Mouse (Mus musculus): Measurements from ENCODE around the gene Adarb2. TPM values are rescaled to one million over a fixed set of nuclear protein-coding genes. Genes with fewer than 3 reads are reported as not detected.

Gene Adarb2
- total RNA-seq, 1 experiment from 2014 or later, result not detected

DNA sequence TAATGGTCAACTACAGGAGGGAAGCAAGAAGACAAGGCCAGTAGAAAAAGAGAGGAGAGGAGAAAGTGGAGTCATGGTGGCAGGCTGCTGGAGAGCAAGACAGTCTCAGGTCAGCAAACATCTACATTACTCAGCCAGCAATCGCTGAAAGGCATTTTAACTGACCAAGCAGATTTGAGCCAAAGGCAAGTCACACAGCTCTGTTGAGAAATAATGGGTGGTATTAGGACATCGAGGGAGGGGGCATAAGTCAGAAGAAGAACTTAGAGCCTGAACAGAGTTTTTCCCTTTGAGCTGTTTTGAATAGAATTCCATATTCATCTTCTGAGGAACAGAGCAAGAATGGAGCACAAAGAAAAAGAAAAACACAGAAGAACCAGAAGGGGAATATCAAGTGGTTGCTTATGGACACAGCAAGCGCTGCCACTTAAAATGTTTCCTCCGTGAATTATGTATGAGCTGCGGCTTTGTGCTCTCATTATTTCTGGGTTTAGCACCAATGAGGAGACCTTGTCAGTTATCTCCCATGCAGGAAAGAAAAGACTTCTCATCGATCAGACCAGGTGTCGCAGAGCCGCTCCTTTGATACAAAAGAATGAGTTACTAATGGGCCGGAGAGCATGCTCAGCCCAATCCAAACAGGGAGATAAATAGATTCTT, 477.9 kb downstream of the Adarb2 start:
- no peak for DNase-seq

DNA sequence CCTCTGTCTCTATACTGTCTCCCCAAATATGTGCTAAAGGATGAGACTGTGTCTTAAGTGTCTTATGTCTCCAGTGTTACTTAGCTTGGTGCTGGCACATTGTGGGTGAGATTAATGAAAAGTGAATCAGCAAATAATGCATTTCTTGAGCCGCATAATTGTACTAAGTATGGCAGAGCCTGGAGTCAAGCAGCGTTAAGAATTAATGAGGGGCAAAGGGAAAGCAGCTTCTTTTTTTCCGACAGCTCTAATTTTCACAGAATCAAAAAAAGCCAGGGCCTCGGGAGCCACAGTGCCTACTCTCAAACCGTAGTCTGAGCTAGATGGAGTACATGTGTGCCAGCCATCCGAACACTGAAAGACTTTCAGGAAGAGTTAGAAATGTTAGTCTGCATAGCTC, 488.8 kb downstream of the Adarb2 start:
- DNase-seq, result no peak

DNA sequence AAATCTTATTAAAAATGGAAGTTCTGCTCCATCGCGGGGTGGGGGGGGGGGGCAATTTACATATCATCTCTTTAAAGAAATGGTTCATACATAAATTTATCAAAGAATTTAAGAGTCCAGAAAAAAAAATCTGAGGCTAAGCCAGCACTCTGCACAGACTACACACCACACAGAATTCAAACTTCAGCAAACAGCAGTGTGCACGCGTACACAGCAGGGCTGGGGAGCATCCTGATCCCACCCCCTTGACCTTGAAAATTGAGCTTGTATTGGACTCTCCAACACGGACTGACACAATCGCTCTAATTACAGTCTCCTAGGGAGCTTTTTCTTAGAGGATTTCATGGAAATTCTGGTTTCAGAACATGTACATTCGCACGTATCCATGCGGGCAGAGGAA, 490.1 kb downstream of the Adarb2 start:
- DNase-seq, result no peak

DNA sequence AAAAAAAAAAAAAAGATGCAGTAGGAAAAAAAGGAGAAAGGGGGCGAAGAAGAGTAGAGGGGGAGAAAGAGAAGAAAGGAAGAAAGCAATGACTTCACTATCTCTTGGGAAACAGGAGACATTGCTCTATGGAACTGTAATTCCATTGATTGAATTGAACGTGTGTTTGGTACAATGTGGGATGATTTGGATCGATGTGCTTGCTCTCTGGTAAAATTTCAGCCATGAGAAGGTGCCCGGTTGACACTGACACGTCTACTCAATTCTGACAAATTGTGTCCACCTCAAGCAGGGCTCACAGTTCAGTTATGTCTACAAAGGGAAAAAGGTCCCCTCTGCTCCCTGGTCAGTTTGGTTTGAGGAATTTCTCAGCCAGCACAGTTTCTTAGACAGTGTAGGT, 495.8 kb downstream of the Adarb2 start:
- DNase-seq, result no peak

DNA sequence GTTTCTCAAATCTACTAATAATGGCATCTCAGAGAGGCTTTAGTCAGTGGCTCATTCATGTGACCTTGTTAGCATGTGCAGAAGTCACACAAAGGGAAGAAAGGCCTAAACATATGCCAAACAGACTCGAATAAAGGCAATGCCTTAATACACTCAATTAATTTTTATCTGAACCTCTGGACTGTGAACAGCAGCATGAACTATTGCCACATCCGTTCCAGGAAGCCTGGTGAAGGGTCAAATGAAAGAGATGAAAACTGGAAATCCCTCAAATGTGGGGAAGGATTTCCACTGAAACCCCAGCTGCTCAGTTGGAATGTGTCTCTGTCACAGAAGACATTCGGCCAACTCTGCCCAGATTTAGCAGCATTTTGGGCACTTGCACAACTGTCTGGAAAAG, 497.2 kb downstream of the Adarb2 start:
- no peak for DNase-seq

DNA sequence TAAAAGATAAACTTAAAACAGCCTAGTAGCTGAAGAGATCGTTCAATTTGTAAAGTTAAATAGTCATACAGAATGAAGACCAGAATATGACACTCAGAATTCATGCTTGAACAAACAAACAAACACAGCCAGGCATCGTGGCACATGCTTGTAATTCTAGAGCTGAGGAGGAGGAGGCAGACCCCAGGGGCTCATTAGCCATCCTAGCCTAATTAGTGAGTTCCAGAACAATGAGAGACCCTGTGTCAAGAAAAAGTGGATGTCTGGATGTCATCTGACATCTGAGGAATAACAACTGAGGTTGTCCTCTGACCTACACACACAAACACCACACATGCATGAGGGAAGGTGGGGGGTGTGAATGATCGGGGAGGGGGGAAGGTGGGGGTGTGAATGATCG, 498.3 kb downstream of the Adarb2 start:
- DNase-seq, result no peak

DNA sequence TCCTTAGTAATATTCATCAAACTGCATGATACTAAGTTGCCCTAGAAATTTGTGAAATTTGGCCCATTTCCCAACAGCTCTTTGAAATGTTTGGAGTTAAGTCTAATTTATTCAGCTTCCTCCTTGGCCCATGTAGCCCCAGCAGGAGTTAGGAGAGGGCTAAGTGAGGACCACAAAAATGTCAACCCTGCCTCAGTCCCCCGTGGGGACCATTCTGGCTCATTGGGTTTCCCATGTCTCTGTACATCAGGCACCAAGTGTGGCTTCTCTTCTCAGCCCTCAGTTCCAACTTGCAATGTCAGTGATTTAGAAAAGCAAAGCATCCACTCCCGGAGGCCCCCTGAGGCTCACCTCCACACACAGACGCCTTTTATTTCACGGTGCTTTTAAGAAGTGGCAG, 502.6 kb downstream of the Adarb2 start:
- DNase-seq, result no peak

DNA sequence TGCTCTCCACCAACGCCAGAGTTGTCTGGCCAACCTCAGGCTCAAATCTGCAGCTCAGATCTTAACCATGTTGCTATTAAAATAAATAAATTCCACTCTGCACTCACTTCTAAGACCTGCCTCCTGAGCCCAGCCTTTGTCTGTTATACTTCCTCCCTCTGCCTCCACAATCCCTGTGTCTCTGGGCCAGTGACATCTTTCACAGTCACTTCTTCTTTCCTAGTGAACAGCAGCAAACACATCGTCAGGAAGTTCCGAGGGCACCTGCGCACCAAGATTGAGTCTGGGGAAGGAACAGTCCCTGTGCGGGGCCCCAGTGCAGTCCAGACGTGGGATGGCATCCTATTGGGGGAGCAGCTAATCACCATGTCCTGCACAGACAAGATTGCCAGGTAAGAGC, 510.7 kb downstream of the Adarb2 start:
- no peak for DNase-seq

DNA sequence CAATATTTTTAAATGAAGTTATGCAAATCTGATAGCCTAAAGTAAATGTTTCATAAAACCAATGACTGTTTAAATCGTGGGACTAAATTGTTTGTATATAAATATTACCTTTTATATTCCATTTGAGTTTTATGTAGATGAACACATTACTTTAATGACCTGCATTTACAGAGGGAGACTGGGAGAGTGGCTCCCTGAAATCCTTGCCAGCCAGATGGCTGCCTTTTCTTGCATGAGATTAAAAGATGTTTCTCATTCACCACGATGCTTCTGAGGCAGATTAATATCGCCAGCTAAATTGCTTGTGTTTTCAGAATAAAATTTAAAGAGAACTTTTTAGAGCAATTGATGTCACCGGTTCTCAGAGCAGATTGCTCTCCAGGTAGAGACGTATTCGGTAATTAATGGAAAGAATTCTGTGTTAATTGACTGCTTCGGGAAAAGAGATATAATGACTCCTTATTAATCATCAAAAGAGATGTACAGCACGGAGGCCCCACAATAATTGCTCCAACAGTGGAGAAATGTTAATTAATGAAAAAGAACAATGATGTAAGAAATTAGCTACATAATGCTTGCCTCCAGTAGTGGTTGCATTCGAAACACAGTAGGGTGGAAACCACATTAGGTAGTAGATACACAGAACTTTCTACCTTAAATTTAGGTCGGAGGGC, 527.4 kb downstream of the Adarb2 start:
- DNase-seq, result no peak

DNA sequence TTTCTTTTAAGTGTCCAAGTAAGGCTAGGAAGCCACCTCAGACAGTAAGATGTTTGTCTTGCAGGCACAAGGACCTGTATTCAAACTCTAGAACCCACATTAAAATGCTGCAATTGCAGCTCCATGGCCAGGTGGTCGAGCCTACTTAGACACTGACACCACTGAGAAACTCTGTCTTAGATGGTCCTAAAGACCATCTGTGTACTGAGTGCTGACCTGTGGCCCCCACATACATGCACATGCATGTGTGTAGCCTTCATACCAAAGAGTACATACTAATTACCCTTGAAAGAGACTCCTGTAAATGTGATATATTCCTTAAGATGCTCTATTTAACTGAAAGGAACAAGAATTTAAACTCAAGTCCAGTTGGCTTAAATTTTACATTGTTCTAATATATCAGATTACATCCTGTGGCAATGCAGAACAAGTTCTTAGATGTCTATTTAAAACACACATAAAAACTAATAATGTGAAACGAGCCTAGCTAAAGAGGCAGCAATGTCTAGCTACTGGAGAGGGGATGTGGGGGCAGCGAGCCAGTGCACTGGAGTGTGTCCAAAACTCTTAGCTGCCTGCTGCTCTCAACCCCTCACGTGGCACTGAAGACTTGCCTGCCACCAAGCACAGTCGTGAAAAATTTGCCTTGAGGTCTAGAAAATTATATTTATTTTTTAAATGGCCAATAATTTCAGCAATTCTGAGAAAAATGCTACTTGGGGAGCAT, 534.6 kb downstream of the Adarb2 start:
- DNase-seq, result no peak

DNA sequence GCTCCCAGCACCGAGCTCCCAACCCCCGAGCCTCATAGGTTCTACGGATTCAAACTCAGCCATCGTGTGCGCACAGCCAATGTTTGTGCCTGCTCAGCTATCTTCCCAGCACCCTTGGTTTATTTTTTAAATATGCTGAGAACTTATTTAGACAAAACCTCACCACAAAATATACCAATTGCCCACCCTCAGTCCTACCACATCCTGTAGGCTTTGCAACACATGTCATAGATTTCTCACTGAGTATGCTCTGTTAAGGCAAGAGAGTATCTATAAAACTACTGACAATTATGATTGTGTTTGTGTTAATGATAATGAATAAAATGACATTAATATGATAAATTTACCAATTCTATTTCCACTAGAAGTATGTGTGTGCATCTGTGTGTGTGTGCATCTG, 540.1 kb downstream of the Adarb2 start:
- DNase-seq, result no peak

DNA sequence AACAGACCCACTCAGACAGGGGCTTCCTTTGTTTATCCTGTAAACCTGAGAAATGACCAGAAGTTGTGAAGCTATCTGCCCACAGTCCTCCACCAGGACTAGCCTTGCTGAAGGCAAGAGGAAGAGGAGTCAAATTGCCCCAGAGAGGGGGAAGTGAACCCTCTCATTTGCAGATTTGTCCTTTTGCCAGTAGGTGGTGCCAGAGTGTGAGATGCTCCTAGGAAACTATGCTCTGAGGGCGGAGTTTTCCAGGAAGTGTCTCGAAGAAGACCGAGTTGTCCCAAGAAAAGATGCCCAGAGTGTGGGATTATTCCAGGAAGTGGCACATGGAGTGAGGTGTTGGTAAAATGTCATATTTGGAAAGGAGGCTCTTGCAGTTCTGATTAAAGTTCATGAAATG, 541.9 kb downstream of the Adarb2 start:
- DNase-seq, result peak; percentile 40

DNA sequence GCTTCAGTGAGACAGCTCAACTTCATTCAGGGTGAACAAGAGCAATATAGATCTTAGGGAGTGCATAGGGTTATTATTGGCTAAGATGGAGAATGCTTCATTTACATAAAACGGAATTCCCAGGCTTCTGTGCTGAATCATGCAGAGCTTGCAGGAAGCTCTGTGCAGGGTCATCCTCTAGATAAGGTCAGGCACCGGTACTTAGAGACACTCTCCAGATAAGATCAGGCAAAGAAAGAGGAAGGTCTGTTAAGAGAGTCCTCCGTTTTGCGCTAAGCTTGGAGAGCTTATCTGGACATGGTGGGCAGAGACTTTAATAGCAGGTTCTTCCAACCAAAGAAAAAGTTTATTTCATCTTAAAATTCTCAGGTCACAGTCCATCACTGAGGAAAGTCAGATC, 542.9 kb downstream of the Adarb2 start:
- no peak for DNase-seq

DNA sequence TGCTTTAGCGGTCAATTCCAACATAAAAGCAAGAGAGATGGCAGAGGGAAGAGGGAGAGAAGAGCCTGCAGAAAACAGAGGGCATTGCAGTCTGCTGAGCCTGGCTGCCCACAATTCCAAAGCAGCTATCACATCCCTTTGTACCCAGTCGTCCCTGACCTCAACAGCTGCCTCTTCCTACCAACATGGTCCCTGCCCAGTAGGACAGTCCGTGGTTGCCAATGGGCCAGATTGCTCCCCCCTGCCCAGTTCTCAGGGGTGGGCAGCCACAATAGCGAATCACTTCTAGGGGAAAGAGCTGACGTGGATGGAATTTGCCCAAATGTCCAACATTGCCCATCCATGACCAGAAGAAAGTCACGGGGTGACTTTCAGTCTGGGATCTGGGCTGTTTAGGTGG, 546.8 kb downstream of the Adarb2 start:
- DNase-seq, result no peak

DNA sequence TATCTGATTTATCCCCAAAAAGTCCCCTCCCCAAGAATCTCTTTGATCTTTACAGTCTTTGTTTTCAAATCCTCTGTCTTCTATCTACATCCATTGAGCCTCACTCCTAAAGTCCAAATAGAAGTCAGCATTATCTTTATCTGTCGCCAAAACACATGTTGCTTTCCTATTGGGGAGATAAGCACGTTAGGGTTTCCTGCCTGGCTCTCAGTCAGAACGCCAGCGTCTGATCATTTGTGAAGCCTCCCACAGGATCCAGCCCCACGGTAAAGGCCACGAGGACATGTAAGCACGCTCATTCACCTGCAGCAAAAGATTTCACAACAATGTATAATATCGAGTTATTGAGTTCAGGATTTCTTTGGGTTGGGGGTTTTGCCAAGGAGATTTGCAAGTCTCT, 558.3 kb downstream of the Adarb2 start:
- DNase-seq, result no peak

DNA sequence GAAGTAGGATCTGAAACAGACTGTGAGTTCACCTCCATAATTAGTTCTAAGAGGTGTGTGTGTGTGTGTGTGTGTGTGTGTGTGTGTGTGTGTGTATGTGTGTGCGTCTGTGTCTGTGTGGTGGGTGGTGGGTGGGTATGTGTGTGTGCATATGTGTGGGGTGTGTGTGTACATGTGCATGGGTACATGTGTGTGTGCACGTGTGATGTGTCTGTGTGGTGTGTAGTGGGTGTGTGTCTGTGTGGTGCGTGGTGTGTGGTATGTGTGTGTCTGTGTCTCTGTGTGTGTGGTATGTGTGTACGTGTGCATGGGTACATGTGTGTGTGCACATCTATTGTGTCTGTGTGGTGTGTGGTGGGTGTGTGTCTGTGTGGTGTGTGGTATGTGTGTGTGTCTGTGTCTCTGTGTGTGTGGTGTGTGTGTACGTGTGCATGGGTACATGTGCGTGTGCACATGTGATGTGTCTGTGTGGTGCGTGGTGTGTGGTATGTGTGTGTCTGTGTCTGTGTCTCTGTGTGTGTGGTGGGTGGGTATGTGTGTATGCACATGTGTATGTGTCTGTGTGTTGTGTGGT, 567.1 kb downstream of the Adarb2 start:
- no peak for DNase-seq

DNA sequence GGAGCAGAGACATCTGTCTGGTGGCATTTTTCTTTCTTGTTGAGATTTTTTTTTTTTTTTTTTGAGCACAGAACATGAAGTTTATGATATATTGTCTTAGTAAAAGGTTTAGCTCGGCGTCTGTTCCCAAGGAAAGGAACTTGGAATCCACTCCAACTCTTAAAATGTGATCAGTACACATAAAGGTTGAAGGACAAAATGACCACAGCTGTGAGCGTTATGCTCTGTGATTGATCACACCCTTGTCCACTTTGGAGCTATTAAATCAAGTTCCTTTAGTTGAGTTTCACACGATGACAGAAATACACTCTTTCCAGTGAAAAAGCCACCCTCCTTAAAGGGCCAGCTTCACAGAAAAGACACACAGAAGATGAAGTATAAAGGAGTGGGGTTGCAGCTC, 568.0 kb downstream of the Adarb2 start:
- no peak for DNase-seq

DNA sequence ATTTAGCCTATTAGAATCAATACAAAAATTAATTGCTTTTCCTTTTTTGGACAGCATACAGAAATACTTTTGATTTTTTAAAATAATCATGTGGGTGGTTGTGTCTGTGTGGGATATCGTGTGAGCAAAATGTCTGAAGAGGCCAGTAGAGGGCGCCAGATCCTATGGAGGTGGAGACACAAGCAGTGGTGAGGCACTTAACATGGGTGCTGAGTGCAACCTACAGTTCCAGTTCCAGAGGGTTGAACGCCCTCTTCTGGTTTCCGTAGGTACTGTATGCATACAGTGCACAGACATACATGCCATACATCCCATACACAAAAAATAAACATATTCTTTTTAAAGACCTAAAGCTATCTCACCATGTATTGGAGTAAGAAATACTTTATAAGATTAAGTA, 577.8 kb downstream of the Adarb2 start:
- DNase-seq, result peak; percentile 77

DNA sequence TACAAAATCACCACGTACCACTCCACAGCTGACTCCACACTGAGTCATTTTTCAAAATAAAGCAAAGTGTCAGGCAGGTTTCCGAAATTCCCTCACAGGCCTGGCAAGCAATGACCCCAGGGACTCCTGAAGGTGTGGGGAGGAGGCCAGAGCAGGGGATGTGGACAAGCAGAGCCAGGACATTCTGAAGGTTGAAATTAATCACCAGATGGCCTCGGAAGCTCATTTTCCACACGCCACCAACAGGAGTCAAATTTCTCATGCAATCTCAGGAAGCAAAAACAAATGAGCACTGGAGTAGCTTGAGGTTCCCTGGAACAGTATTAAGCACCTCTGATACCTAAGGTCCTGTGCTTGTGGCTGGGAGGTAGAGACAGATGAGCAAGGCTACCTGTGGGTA, 580.0 kb downstream of the Adarb2 start:
- peak; percentile 37 for DNase-seq

DNA sequence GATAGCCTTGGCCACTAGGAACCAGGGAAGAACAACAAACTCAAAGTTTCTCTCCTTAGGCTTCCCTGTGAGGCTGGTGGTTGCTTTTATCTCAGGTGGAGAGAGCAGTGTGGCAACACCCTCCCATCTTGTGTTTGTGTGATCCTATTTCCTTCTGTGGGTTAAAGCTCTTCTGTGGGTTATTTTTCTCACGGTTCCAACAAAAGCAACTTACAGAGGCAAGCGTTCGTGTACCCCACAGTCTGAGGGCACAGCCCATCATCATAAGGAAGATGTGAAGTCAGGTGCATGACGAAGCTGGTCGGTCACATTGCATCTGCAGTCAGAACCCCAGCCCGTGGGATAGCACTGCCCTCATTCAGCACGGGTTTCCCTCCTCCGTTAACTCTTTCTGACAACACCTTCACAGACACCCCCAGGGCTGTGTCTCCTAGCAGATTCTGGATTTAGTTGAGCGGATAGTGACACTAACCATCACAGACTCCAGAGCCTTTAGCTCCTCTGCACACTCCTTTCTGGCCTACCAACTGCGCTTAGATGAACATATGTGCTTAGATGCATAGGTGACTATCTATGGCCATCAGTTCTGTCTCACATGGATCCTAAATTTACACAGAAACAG, 581.1 kb downstream of the Adarb2 start:
- no peak for DNase-seq

DNA sequence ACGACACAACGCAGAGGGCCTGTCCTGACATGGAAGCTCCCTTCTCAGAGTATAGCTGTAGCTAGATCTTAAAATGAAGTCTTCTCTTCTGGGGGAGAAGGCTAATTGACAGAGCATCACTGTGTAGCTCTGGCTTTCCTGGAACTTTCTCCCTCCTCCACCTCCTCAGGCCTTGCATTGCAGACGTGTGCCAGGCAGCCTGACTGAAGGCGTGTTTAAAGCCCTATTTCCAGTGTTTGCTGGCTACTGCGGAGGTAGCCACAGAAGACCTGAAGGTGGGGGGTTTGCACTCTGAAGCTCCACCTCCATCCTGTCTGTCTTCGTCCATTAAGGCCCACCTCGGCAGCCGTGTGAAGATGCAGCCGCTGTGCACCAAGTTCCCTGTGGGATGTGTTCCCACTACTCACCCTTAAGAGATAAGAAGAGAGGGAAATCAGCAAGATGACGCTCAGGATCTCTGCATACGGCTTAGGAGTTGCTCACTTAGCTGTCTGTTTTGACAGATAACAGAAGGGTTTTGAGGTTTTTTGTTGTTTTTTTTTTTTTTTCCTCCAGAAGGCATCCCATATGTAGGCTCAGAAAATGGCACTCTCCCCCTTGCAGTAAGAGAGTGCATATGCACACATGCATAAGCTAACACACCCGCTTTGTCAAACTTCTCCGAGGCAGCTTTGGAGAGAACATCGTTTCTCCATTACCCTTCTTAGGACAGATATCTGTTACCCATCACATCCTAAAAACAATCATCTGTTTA, 581.8 kb downstream of the Adarb2 start:
- DNase-seq, result no peak

DNA sequence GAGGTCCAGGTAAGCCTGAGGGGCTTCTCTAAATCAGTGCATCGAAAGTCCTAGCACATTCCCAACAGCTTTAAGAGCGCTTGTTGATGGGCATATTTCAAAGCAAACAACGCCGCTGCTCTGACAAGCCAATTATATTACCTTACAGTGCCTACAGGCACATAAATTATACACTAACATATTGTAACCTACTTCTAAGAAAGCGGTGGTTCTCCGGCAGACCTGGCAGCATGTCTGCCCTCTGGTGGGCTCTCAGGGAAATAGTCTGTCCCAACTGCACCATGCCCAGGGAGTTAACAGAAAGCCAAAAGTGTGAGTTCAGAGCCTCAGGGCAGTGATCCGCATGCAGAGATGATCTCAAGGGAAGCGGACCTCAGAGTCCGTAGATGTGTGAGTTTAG, 582.5 kb downstream of the Adarb2 start:
- DNase-seq, result peak; percentile 63
